Mouse (Mus musculus): Measurements from ENCODE around the gene Gm13128. TPM values are rescaled to one million over a fixed set of nuclear protein-coding genes. Genes with fewer than 3 reads are reported as not detected.
"Not testable (repeated sequence)": the region's sequence is repeated elsewhere in the genome, so short reads cannot be mapped to it uniquely, and the experiment has no call there.

Gene Gm13128
- not detected in 2 replicates for polyA plus RNA-seq (2014; fragmentation: Nextera tagmentation; extraction: Ambion mirVana)

GRCm38 (mm10) chr4:144329949-144330348 is at the start of gene Gm13128:
TSS of gene Gm13128 (plus strand) at chr4:144330249.
- not testable (repeated sequence) for DNase-seq (ENCODE audit: low spot score, missing footprints); ATAC-seq (ENCODE audit: low FRiP score); H3K27ac ChIP-seq (ENCODE audit: low read depth, low read length); H3K4me3 ChIP-seq (ENCODE audit: low read depth, low read length); H3K4me1 ChIP-seq (ENCODE audit: control insufficient read depth, insufficient read depth, low read length); H3K27me3 ChIP-seq (ENCODE audit: control insufficient read depth, insufficient read depth, low read length); H3K36me3 ChIP-seq (ENCODE audit: control insufficient read depth, insufficient read depth, low read length); H3K4me2 ChIP-seq; H3K9me3 ChIP-seq (ENCODE audit: control insufficient read depth, low read length); H3K9ac ChIP-seq (ENCODE audit: low read length)
- 56% methylated on average over 4 of the region's 4 CpGs for WGBS

- not testable (repeated sequence) for DNase-seq (ENCODE audit: low spot score, missing footprints); H3K27me3 ChIP-seq (ENCODE audit: control insufficient read depth, insufficient read depth, low read length); H3K36me3 ChIP-seq (ENCODE audit: control insufficient read depth, insufficient read depth, low read length); H3K4me2 ChIP-seq; H3K4me3 ChIP-seq (ENCODE audit: low read depth, low read length); ATAC-seq (ENCODE audit: low FRiP score); H3K9ac ChIP-seq (ENCODE audit: low read length); H3K9me3 ChIP-seq (ENCODE audit: control insufficient read depth, low read length); H3K4me1 ChIP-seq (ENCODE audit: control insufficient read depth, insufficient read depth, low read length); H3K27ac ChIP-seq (ENCODE audit: low read depth, low read length)
- WGBS: 75% methylated on average over 1 of the region's 1 CpGs
These were observed 49.7 kb upstream of the Gm13128 start, which contains the start of gene Pramel5 for GRCm38 (mm10) chr4:144280388-144280787. TSS of gene Pramel5 (minus strand) at chr4:144280488.

- H3K4me3 ChIP-seq (ENCODE audit: low read depth, low read length); H3K9me3 ChIP-seq (ENCODE audit: control insufficient read depth, low read length): not testable (repeated sequence)
These were observed 30.6 kb upstream of the Gm13128 start for GRCm38 (mm10) chr4:144299414-144299813.

GRCm38 (mm10) chr4:144312666-144313460 is 17.2 kb upstream of the Gm13128 start:
- ATAC-seq (ENCODE audit: low FRiP score); H3K4me1 ChIP-seq (ENCODE audit: control insufficient read depth, insufficient read depth, low read length); H3K9ac ChIP-seq (ENCODE audit: low read length); H3K36me3 ChIP-seq (ENCODE audit: control insufficient read depth, insufficient read depth, low read length); H3K4me3 ChIP-seq (ENCODE audit: low read depth, low read length); H3K27ac ChIP-seq (ENCODE audit: low read depth, low read length); H3K4me2 ChIP-seq; DNase-seq (ENCODE audit: low spot score, missing footprints); H3K27me3 ChIP-seq (ENCODE audit: control insufficient read depth, insufficient read depth, low read length); H3K9me3 ChIP-seq (ENCODE audit: control insufficient read depth, low read length): not testable (repeated sequence)
- 74% methylated on average over 2 of the region's 2 CpGs for WGBS

More at GRCm38 (mm10) chr4:144299414-144299813, 30.6 kb upstream of the Gm13128 start:
- not testable (repeated sequence) for ATAC-seq (ENCODE audit: low FRiP score); DNase-seq (ENCODE audit: low spot score, missing footprints); H3K27me3 ChIP-seq (ENCODE audit: control insufficient read depth, insufficient read depth, low read length); H3K9ac ChIP-seq (ENCODE audit: low read length); H3K36me3 ChIP-seq (ENCODE audit: control insufficient read depth, insufficient read depth, low read length); H3K27ac ChIP-seq (ENCODE audit: low read depth, low read length); H3K4me1 ChIP-seq (ENCODE audit: control insufficient read depth, insufficient read depth, low read length); H3K4me2 ChIP-seq
- 48% methylated on average over 1 of the region's 1 CpGs for WGBS

GRCm38 (mm10) chr4:144335856-144336255 is 5.8 kb downstream of the Gm13128 start:
- 87% methylated on average over 2 of the region's 3 CpGs for WGBS
- not testable (repeated sequence) for H3K4me3 ChIP-seq (ENCODE audit: low read depth, low read length); DNase-seq (ENCODE audit: low spot score, missing footprints); H3K4me1 ChIP-seq (ENCODE audit: control insufficient read depth, insufficient read depth, low read length); H3K4me2 ChIP-seq; H3K9me3 ChIP-seq (ENCODE audit: control insufficient read depth, low read length); H3K27ac ChIP-seq (ENCODE audit: low read depth, low read length); ATAC-seq (ENCODE audit: low FRiP score); H3K36me3 ChIP-seq (ENCODE audit: control insufficient read depth, insufficient read depth, low read length); H3K9ac ChIP-seq (ENCODE audit: low read length); H3K27me3 ChIP-seq (ENCODE audit: control insufficient read depth, insufficient read depth, low read length)

GRCm38 (mm10) chr4:144357642-144358041 is 27.6 kb downstream of the Gm13128 start, which contains the start of gene Gm13119:
TSS of gene Gm13119 (plus strand) at chr4:144357942.
- not testable (repeated sequence) for H3K27ac ChIP-seq (ENCODE audit: low read depth, low read length); H3K27me3 ChIP-seq (ENCODE audit: control insufficient read depth, insufficient read depth, low read length); H3K9ac ChIP-seq (ENCODE audit: low read length); DNase-seq (ENCODE audit: low spot score, missing footprints); H3K36me3 ChIP-seq (ENCODE audit: control insufficient read depth, insufficient read depth, low read length); H3K4me2 ChIP-seq; H3K4me1 ChIP-seq (ENCODE audit: control insufficient read depth, insufficient read depth, low read length); ATAC-seq (ENCODE audit: low FRiP score); H3K4me3 ChIP-seq (ENCODE audit: low read depth, low read length); H3K9me3 ChIP-seq (ENCODE audit: control insufficient read depth, low read length)
- WGBS: 85% methylated on average over 3 of the region's 3 CpGs

GRCm38 (mm10) chr4:144377911-144378310 is 47.9 kb downstream of the Gm13128 start, which contains the start of gene Pramef20:
TSS of gene Pramef20 (minus strand) at chr4:144377933.
- DNase-seq (ENCODE audit: low spot score, missing footprints) (no peak), ATAC-seq (ENCODE audit: low FRiP score) (no peak)
- H3K4me1 ChIP-seq (ENCODE audit: control insufficient read depth, insufficient read depth, low read length): no peaks in the 10 kb centered on the region
- no peak within 1 kb of the TSS for H3K4me2 ChIP-seq
- no peak within 1 kb of the TSS for H3K4me3 ChIP-seq (ENCODE audit: low read depth, low read length)
- no peak within 1 kb of the TSS for H3K9ac ChIP-seq (ENCODE audit: low read length)
- H3K36me3 ChIP-seq (ENCODE audit: control insufficient read depth, insufficient read depth, low read length): no peaks in the 10 kb centered on the region
- peaks cover 11% of the 10 kb centered on the region for H3K9me3 ChIP-seq (ENCODE audit: control insufficient read depth, low read length)
- H3K27ac ChIP-seq (ENCODE audit: low read depth, low read length): no peak within 1 kb of the TSS
- WGBS: 54% methylated on average over 2 of the region's 2 CpGs
- no peaks in the 10 kb centered on the region for H3K27me3 ChIP-seq (ENCODE audit: control insufficient read depth, insufficient read depth, low read length)

Other genes with a start within 250 kb of the Gm13128 start
- gene Gm13102, start 223.8 kb upstream of the Gm13128 start, polyA plus RNA-seq (2014; fragmentation: Nextera tagmentation; extraction: Ambion mirVana): not detected in 2 replicates
- not detected in 2 replicates for gene Oog3, start 167.6 kb upstream of the Gm13128 start, polyA plus RNA-seq (2014; fragmentation: Nextera tagmentation; extraction: Ambion mirVana)
- not detected in 2 replicates for gene Oog2, start 139.5 kb upstream of the Gm13128 start, polyA plus RNA-seq (2014; fragmentation: Nextera tagmentation; extraction: Ambion mirVana)
- not detected in 2 replicates for gene C87977, start 116.9 kb upstream of the Gm13128 start, polyA plus RNA-seq (2014; fragmentation: Nextera tagmentation; extraction: Ambion mirVana)
- not detected in 2 replicates for gene Pramel5, start 49.8 kb upstream of the Gm13128 start, polyA plus RNA-seq (2014; fragmentation: Nextera tagmentation; extraction: Ambion mirVana)
- gene Gm13119, start 27.7 kb downstream of the Gm13128 start, polyA plus RNA-seq (2014; fragmentation: Nextera tagmentation; extraction: Ambion mirVana): not detected in 2 replicates
- not detected in 2 replicates for gene Pramef20, start 47.7 kb downstream of the Gm13128 start, polyA plus RNA-seq (2014; fragmentation: Nextera tagmentation; extraction: Ambion mirVana)
- gene Pramef12, start 78.2 kb downstream of the Gm13128 start, polyA plus RNA-seq (2014; fragmentation: Nextera tagmentation; extraction: Ambion mirVana): not detected in 2 replicates
- not detected in 2 replicates for gene 1700012P22Rik, start 108.5 kb downstream of the Gm13128 start, polyA plus RNA-seq (2014; fragmentation: Nextera tagmentation; extraction: Ambion mirVana)
- gene Gm9944, start 123.1 kb downstream of the Gm13128 start, polyA plus RNA-seq (2014; fragmentation: Nextera tagmentation; extraction: Ambion mirVana): not detected in 2 replicates
- gene Aadacl3, start 133.5 kb downstream of the Gm13128 start, polyA plus RNA-seq (2014; fragmentation: Nextera tagmentation; extraction: Ambion mirVana): not detected in 2 replicates
- gene 9430007A20Rik, start 189.6 kb downstream of the Gm13128 start, polyA plus RNA-seq (2014; fragmentation: Nextera tagmentation; extraction: Ambion mirVana): not detected in 2 replicates
- not detected in 2 replicates for gene Gm13124, start 234.9 kb downstream of the Gm13128 start, polyA plus RNA-seq (2014; fragmentation: Nextera tagmentation; extraction: Ambion mirVana)